10 mouse cellular contexts compared by ENCODE assay signal in the genomic region with DNA sequence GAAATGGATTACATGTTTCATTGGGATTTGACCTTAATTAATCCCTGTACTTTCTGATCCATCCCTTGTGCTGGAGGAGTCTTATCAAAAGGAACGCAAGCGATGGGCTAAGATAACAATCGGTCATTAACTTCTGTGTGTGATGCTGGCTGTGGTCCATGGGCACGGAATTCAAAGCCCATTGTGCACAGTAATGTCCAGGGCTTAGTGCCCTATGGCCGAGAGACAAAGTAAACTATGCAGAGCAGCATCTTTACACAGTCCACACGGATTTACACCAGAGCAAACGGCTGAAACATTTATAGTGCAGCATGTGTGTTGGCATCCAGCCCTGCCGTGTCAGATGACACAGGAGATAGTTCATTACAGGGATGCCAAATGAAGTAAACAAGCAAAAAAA.
DNase-seq lines count a peak whose midpoint lies in the region; ATAC-seq lines count a peak whose summit lies in the region.
"Had no signal": no experiment of that assay in that cellular context is flagged by ENCODE, and none has a peak within 500 bp of the region (broad histone marks: within the 10 kb centered on the region; RNA-seq: fewer than 3 reads in every experiment).

No protein-coding gene starts in this region.

- peak; percentile 26 to 38 for DNase-seq in cerebellum, postnatal 14 days
- peak; percentile 4 to 26 for DNase-seq in layer of hippocampus, postnatal 14 days (ENCODE audit: low spot score in 2 of 2)
- DNase-seq in layer of hippocampus, adult 8-10 months (ENCODE audit: low spot score in 2 of 2), result no peak
- DNase-seq in ovary, postnatal 14 days (ENCODE audit: low spot score), result peak; percentile 9
- no peak for DNase-seq in ovary, adult 18-20 months (ENCODE audit: low spot score)
- peak; percentile 14 to 17 for DNase-seq in kidney, postnatal 36 days
- DNase-seq: gastrocnemius, postnatal 10 days had no signal

- no peak for ATAC-seq in cerebellum, adult (ENCODE audit: insufficient number of reproducible peaks, low FRiP score, low TSS enrichment)
- no peak for ATAC-seq in granulocyte monocyte progenitor cell, adult 5-6 weeks (replicated peaks; ENCODE audit: poor library complexity, severe bottlenecking)
- ATAC-seq: forebrain, embryonic 13.5 days had no signal

Comparison
In these comparisons a context has a peak if more than half of its experiments do, and no peak if none do; other contexts are left out.
1. DNase-seq: peak in cerebellum, postnatal 14 days (2 of 2), layer of hippocampus, postnatal 14 days (2 of 2), ovary, postnatal 14 days (single experiment) and kidney, postnatal 36 days (2 of 2); none in layer of hippocampus, adult 8-10 months (0 of 2) and ovary, adult 18-20 months (single experiment).